Mouse (Mus musculus) heart, postnatal 0 days (tissue): ENCODE data around the gene Efl1. TPM values are rescaled to one million over a fixed set of nuclear protein-coding genes. Genes with fewer than 3 reads are reported as not detected.
A peak's percentile ranks its signal among the peaks of the same experiment; 100 is the strongest.
"Not testable (repeated sequence)": the region's sequence is repeated elsewhere in the genome, so short reads cannot be mapped to it uniquely, and the experiment has no call there.

Experiments used
- ATAC-seq: fragments of 200-750 bp; cut with Nextera tagmentation; 2 replicates; pipeline ENCODE4 v1.8.0; 2017; ENCODE audit warnings: low read depth, moderate number of reproducible peaks, moderate library complexity; ENCODE audit not compliant: insufficient read depth
- DNase-seq: peaks from one replicate; pipeline ENCODE4 v3.0.0-alpha.2; 2016; ENCODE audit warnings: low spot score
- H3K27ac ChIP-seq: fragments of 300-500 bp; sonication (generic); 2 replicates; pipeline ENCODE4 v1.5.1; 2014; ENCODE audit warnings: low read depth, mild to moderate bottlenecking
- H3K27me3 ChIP-seq: fragments of 300-500 bp; sonication (generic); 2 replicates; pipeline ENCODE4 v1.6.1; 2014; ENCODE audit warnings: low read length, mixed read lengths; ENCODE audit not compliant: control insufficient read depth, insufficient read depth
- H3K36me3 ChIP-seq: fragments of 300-500 bp; sonication (generic); replicated peaks from 2 replicates; pipeline ENCODE4 v1.6.1; 2014; ENCODE audit warnings: low read length, mixed read lengths; ENCODE audit not compliant: control insufficient read depth, insufficient read depth
- H3K4me1 ChIP-seq: fragments of 300-500 bp; sonication (generic); 2 replicates; pipeline ENCODE4 v1.6.1; 2014; ENCODE audit warnings: antibody characterized with exemption; ENCODE audit not compliant: control insufficient read depth, insufficient read depth
- H3K4me2 ChIP-seq: fragments of 300-500 bp; sonication (generic); 2 replicates; pipeline ENCODE4 v1.6.1; 2014; ENCODE audit warnings: low read depth, mild to moderate bottlenecking, low read length, moderate library complexity
- H3K4me3 ChIP-seq: fragments of 300-500 bp; sonication (generic); 2 replicates; pipeline ENCODE4 v1.5.1; 2014; ENCODE audit warnings: low read depth, low read length
- H3K9ac ChIP-seq: fragments of 300-500 bp; sonication (generic); replicated peaks from 2 replicates; pipeline ENCODE4 v1.6.1; 2014; ENCODE audit warnings: low read depth, low read length, mixed read lengths
- H3K9me3 ChIP-seq: fragments of 300-500 bp; sonication (generic); replicated peaks from 2 replicates; pipeline ENCODE4 v1.6.1; 2016; ENCODE audit warnings: low read length; ENCODE audit not compliant: control insufficient read depth
- CTCF ChIP-seq: IDR thresholded peaks from 2 replicates; pipeline ENCODE4 v1.5.1; 2016; ENCODE audit warnings: antibody characterized with exemption, control low read depth, low read depth
- EP300 ChIP-seq: IDR thresholded peaks from 2 replicates; pipeline ENCODE4 v1.6.1; 2016; ENCODE audit warnings: antibody characterized with exemption, low read depth
- WGBS: fragments of 180-500 bp; shearing (Covaris S2); extraction: QIAGEN DNeasy Blood & Tissue Kit; methylation state at CpG from one replicate; pipeline ENCODE4 v1.1.7; 2014; 5-methylcytosine and 5-hydroxymethylcytosine counted together
- polyA plus RNA-seq: library from polyadenylated mRNA; unstranded; fragments of >200 nt; fragmentation: Nextera tagmentation; extraction: Ambion mirVana; gene quantifications from 2 replicates; pipeline ENCODE4 v1.2.1, GENCODE M21; 2015
- total RNA-seq: library from RNA; depleted of rRNA; stranded (reverse); fragments of >200 nt; gene quantifications from 2 replicates; pipeline ENCODE4 v1.2.3, GENCODE M21; 2014; ENCODE audit warnings: low replicate concordance

Gene Efl1
- total and polyA plus RNA-seq, 2 experiments from 2014 or later: 12.2 to 18.2 TPM

DNA sequence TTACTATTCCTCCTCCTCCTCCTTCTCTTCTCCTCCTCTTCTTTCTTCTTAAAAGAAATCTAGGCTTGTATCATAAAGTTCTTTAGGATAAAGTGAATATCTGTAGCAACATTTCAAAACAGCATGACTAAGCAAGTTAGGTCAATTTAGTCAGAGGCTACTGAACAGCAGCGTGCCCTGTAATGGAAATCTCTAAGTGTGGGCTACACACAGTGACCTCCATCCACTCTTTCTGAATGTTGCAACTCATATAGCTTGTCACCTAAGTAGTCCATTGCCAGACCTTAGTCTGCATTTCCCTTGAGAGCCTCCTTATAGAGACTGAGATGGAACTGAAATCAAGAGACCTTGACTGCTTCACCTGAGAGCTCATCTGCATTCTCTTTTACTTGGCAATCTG, 116.5 kb downstream of the Efl1 start:
- no peak for DNase-seq
- Histone ChIP-seq H3K36me3 (peaks cover 12% of the 10 kb centered on the region), H3K4me1 (no peaks in the 10 kb centered on the region), H3K9ac (no peak overlapping the region), H3K9me3 (no peaks in the 10 kb centered on the region), H3K4me3 (no peak overlapping the region), H3K4me2 (no peak overlapping the region), H3K27ac (no peak overlapping the region), H3K27me3 (no peaks in the 10 kb centered on the region)
- 93% methylated on average over 1 of the region's 1 CpGs for WGBS
- TF ChIP-seq CTCF (no peak), EP300 (no peak)
- ATAC-seq: no peak

DNA sequence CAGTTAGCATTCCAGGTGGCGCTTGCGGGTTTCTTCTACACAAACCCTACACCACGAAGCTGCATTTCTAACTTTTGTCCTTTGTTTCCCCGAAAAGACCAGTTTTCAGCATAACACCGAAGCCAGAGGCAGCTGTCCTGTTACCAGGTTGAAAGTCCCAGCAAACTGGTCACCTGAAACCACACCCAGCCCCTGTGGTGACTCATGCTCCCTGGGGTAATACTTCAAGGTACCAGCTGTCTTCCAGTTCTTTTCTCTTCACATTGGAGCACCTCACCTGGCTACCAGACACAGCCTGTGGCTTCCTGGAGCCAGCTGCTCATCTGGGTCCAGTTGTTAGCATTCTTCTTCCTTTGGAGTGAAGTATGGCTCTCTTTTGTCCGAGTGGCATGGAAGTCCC, 118.2 kb downstream of the Efl1 start:
- DNase-seq: no peak
- WGBS: 88% methylated on average over 6 of the region's 6 CpGs
- Histone ChIP-seq H3K27me3 (no peaks in the 10 kb centered on the region), H3K4me1 (no peaks in the 10 kb centered on the region), H3K4me2 (no peak overlapping the region), H3K4me3 (no peak overlapping the region), H3K9ac (no peak overlapping the region), H3K27ac (no peak overlapping the region), H3K36me3 (peaks cover 12% of the 10 kb centered on the region), H3K9me3 (no peaks in the 10 kb centered on the region)
- no peak for ATAC-seq
- no peak for TF ChIP-seq CTCF
- no peak for TF ChIP-seq EP300

DNA sequence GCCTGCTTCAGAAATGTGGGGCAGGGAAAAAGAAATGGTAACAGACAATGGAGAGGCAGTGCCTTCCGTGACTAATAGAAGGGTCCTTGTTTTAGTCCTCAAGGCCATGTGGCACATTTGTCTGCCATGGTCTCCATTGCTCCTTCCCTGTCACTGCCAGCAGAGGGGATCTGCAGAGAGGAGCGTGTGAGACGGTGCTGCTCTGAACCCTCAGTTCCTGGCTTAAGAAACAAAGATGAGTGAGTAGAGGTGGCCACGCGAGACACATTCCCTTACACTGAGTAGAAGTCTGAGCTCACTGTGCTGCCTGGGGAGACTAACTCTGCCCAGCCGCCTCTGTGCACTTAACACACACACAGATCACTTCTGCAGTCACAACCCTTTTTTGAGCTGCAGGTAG, 121.8 kb downstream of the Efl1 start:
- H3K4me2 ChIP-seq: no peak overlapping the region
- H3K9me3 ChIP-seq: no peaks in the 10 kb centered on the region
- peaks cover 7% of the 10 kb centered on the region for H3K4me1 ChIP-seq
- no peaks in the 10 kb centered on the region for H3K36me3 ChIP-seq
- TF ChIP-seq EP300 (no peak), CTCF (no peak)
- no peak overlapping the region for H3K27ac ChIP-seq
- H3K4me3 ChIP-seq: no peak overlapping the region
- 68% methylated on average over 6 of the region's 6 CpGs for WGBS
- ATAC-seq (no peak), DNase-seq (no peak)
- H3K27me3 ChIP-seq: no peaks in the 10 kb centered on the region
- H3K9ac ChIP-seq: no peak overlapping the region

DNA sequence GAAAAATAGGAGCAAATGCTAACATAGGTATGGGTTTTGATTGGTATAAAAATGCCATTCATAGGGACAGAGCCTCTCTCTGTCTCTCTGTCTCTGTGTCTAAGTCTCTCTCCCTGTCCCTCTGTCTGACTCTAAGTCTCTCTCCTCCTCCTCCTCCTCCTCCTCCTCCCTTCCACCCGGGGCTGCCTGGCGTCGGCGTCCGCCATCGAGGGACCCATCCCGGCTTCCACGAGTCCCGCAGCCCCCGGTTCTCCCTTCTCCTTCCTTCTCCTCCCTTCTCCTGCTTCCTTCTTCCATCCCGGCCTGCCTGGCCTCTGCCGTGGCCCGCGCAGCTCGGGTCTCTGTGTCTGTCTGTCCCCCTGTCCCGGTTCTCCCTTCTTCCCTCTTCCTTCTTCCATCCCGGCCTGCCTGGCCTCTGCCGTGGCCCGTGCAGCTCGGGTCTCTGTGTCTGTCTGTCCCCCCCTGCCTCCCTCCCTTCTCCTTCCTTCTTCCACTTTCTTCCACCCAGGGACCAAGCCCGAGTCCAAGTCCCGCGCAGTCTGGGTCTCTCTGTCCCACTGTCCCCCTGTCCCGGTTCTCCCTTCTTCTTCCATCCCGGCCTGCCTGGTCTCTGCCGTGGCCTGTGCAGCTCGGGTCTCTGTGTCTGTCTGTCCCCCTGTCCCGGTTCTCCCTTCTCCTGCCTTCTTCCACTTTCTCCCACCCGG, 122.7 kb downstream of the Efl1 start:
- not testable (repeated sequence) for H3K27ac ChIP-seq, H3K4me1 ChIP-seq, H3K27me3 ChIP-seq, H3K36me3 ChIP-seq, H3K9me3 ChIP-seq, H3K4me3 ChIP-seq, DNase-seq, H3K4me2 ChIP-seq, H3K9ac ChIP-seq
- 94% methylated on average over 21 of the region's 29 CpGs for WGBS
- ATAC-seq: peak; percentile 75

DNA sequence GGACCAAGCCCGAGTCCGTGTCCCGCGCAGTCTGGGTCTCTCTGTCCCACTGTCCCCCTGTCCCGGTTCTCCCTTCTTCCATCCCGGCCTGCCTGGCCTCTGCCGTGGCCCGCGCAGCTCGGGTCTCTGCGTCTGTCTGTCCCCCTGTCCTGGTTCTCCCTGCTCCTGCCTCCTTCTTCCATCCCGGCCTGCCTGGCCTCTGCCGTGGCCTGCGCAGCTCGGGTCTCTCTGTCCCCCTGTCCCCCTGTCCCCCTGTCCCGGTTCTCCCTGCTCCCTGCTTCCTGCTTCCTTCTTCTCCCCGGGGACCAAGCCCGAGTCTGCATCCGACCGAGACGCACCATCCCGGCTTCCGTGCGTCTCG, 123.2 kb downstream of the Efl1 start:
- H3K4me2 ChIP-seq, DNase-seq, H3K4me3 ChIP-seq, H3K9me3 ChIP-seq, H3K27ac ChIP-seq, H3K9ac ChIP-seq, H3K27me3 ChIP-seq, H3K4me1 ChIP-seq, H3K36me3 ChIP-seq: not testable (repeated sequence)
- WGBS: 81% methylated on average over 25 of the region's 25 CpGs
- 0 out of 2 replicates have a peak, but pooled peaks have one; percentile 6 for ATAC-seq

DNA sequence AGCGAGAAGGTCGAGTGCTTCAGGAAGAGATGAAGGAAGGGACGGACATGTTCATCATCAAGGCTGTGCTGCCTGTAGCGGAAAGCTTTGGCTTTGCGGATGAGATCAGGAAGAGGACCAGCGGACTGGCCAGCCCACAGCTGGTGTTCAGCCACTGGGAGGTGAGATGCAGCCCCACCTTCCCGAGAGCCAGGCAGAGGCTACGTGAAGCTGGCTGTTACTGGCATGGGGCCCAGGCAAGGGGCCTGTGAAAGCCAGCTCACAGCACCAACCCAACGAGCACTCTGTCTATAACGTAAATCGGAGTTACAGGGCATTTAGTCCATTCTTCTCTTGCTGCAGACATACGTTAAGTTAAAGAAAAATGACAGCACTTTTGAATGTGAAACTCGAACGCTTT, 124.1 kb downstream of the Efl1 start:
- H3K9me3 ChIP-seq: no peaks in the 10 kb centered on the region
- no peak for TF ChIP-seq CTCF
- TF ChIP-seq EP300: no peak
- 34% methylated on average over 14 of the region's 14 CpGs for WGBS
- H3K4me2 ChIP-seq: peak overlapping the region; percentile 30; the same call in 1 of the 2 replicates
- DNase-seq (peak; percentile 47), ATAC-seq (peak; percentile 73)
- H3K4me3 ChIP-seq: no peak overlapping the region
- H3K27ac ChIP-seq: peak overlapping the region; percentile 63
- no peak overlapping the region for H3K9ac ChIP-seq
- H3K4me1 ChIP-seq: peaks cover 7% of the 10 kb centered on the region
- H3K27me3 ChIP-seq: no peaks in the 10 kb centered on the region
- H3K36me3 ChIP-seq: no peaks in the 10 kb centered on the region
